Mouse (Mus musculus): ENCODE data around the gene Jkamp. TPM values are rescaled to one million over a fixed set of nuclear protein-coding genes. Genes with fewer than 3 reads are reported as not detected.

The Jkamp gene
- total and polyA plus RNA-seq, 2 experiments from 2014 or later = 89.7 to 109 TPM

GRCm38 (mm10) chr12:72129203-72129602 is 43.8 kb downstream of the Jkamp start:
- no peak for ATAC-seq (ENCODE audit: low FRiP score)
- no peak overlapping the region for H3K4me2 ChIP-seq (ENCODE audit: low read depth, low read length, poor library complexity, severe bottlenecking)
- H3K4me3 ChIP-seq (ENCODE audit: low read depth, low read length) = no peak overlapping the region
- H3K9me3 ChIP-seq (ENCODE audit: low read length) = no peaks in the 10 kb centered on the region
- no peak for DNase-seq (ENCODE audit: low spot score)
- 92% methylated on average over 10 of the region's 10 CpGs for WGBS
- H3K9ac ChIP-seq (replicated peaks; ENCODE audit: low read length, poor library complexity, severe bottlenecking) = no peak overlapping the region
- H3K4me1 ChIP-seq (ENCODE audit: insufficient read depth, low read length) = no peaks in the 10 kb centered on the region
- H3K27me3 ChIP-seq (ENCODE audit: insufficient read depth, low read length) = no peaks in the 10 kb centered on the region
- no peak overlapping the region for H3K27ac ChIP-seq (ENCODE audit: low read depth, low read length)
- no peaks in the 10 kb centered on the region for H3K36me3 ChIP-seq (ENCODE audit: insufficient read depth, low read length)
- no peak for TF ChIP-seq CTCF (IDR thresholded peaks at IDR 0.05)

GRCm38 (mm10) chr12:72150786-72151185 is 65.4 kb downstream of the Jkamp start:
- 0 out of 2 replicates have a peak, but pooled peaks have one; percentile 47 for ATAC-seq (ENCODE audit: low FRiP score)
- H3K27me3 ChIP-seq (ENCODE audit: insufficient read depth, low read length) = no peaks in the 10 kb centered on the region
- no peak overlapping the region for H3K4me3 ChIP-seq (ENCODE audit: low read depth, low read length)
- no peak overlapping the region for H3K4me2 ChIP-seq (ENCODE audit: low read depth, low read length, poor library complexity, severe bottlenecking)
- no peak overlapping the region for H3K9ac ChIP-seq (replicated peaks; ENCODE audit: low read length, poor library complexity, severe bottlenecking)
- H3K27ac ChIP-seq (ENCODE audit: low read depth, low read length) = peak overlapping the region; percentile 33; the same call in 1 of the 2 replicates
- no peaks in the 10 kb centered on the region for H3K36me3 ChIP-seq (ENCODE audit: insufficient read depth, low read length)
- TF ChIP-seq CTCF (IDR thresholded peaks at IDR 0.05) = no peak
- peak; percentile 39 for DNase-seq (ENCODE audit: low spot score)
- no peaks in the 10 kb centered on the region for H3K4me1 ChIP-seq (ENCODE audit: insufficient read depth, low read length)
- H3K9me3 ChIP-seq (ENCODE audit: low read length) = no peaks in the 10 kb centered on the region
- WGBS = 24% methylated on average over 4 of the region's 4 CpGs

Small RNA genes within 50 kb of the gene (microRNA-seq; reads per million reads assigned to microRNA genes)
- not detected for gene Gm24466 (ENCODE audit: borderline number of aligned reads)

Other genes with a start within 250 kb of the Jkamp start
- gene Gpr135, start 14.5 kb upstream of the Jkamp start, total RNA-seq (2014; rRNA removed) = 23.4 and 23.5 TPM in 2 replicates
- 11.3 and 12.8 TPM in 2 replicates for gene Gpr135, start 14.5 kb upstream of the Jkamp start, polyA plus RNA-seq (2015; fragmentation: Nextera tagmentation; extraction: Ambion mirVana)
- 6.9 and 9.0 TPM in 2 replicates for gene L3hypdh, start 150 bp upstream of the Jkamp start, total RNA-seq (2014; rRNA removed)
- gene L3hypdh, start 150 bp upstream of the Jkamp start, polyA plus RNA-seq (2015; fragmentation: Nextera tagmentation; extraction: Ambion mirVana) = 13.0 and 13.2 TPM in 2 replicates
- not detected in 2 replicates for gene Ccdc175, start 99.4 kb downstream of the Jkamp start, total RNA-seq (2014; rRNA removed)
- 0.06 and 0.07 TPM in 2 replicates for gene Ccdc175, start 99.4 kb downstream of the Jkamp start, polyA plus RNA-seq (2015; fragmentation: Nextera tagmentation; extraction: Ambion mirVana)

All from midbrain, postnatal 0 days (tissue).